Mouse (Mus musculus): ENCODE data around the gene Rcan1.

The Rcan1 gene

GRCm38 (mm10) chr16:92346297-92346916 is 124.3 kb downstream of the Rcan1 start:
- DNase-seq (ENCODE audit: low spot score): no peak

- no peak for DNase-seq (ENCODE audit: low spot score)
Observed at GRCm38 (mm10) chr16:92345177-92345576, 125.5 kb downstream of the Rcan1 start.
